Mouse (Mus musculus) left cerebral cortex, postnatal 4 days (tissue): ENCODE measurements around the gene Ifrd1. TPM values are rescaled to one million over a fixed set of nuclear protein-coding genes. Genes with fewer than 3 reads are reported as not detected.

Experiments
- DNase-seq: peaks from one replicate; pipeline ENCODE4 v3.0.0-alpha.2; 2022
- intact Hi-C: fragments of 180-260 bp; cut with DNase I; formaldehyde crosslinking; loops from one replicate; pipeline ENCODE4 v1.15.1; 2025
- total RNA-seq, 2 experiments: library from RNA; stranded (reverse); gene quantifications; 2 replicates each; pipeline ENCODE4 v1.2.3; 2021

Ifrd1 gene
- total RNA-seq, 2 experiments from 2014 or later = 112 to 125 TPM

GRCm38 (mm10) chr12:40245434-40245970 is 2.8 kb downstream of the Ifrd1 start:
- DNase-seq = peak; percentile 10
- intact Hi-C loops = no loop called here

- intact Hi-C loops = no loop called here
- DNase-seq = no peak
Measured at GRCm38 (mm10) chr12:40244926-40245325, 3.4 kb downstream of the Ifrd1 start.

- intact Hi-C loops = no loop called here
- peak; percentile 61 for DNase-seq
Measured at GRCm38 (mm10) chr12:40243821-40244221, 4.5 kb downstream of the Ifrd1 start.

- no peak for DNase-seq
- intact Hi-C loops = no loop called here
Measured at GRCm38 (mm10) chr12:40243241-40243640, 5.1 kb downstream of the Ifrd1 start.

- no peak for DNase-seq
- intact Hi-C loops = no loop called here
Measured at GRCm38 (mm10) chr12:40239161-40239560, 9.1 kb downstream of the Ifrd1 start.

GRCm38 (mm10) chr12:40232231-40232630 is 16.1 kb downstream of the Ifrd1 start:
- no peak for DNase-seq
- intact Hi-C loops = no loop called here

- intact Hi-C loops = no loop called here
- no peak for DNase-seq
Measured at GRCm38 (mm10) chr12:40231632-40232031, 16.7 kb downstream of the Ifrd1 start.

- DNase-seq = no peak
Measured at GRCm38 (mm10) chr12:40224171-40224880, 24.0 kb downstream of the Ifrd1 start.

GRCm38 (mm10) chr12:40223676-40224075 is 24.6 kb downstream of the Ifrd1 start:
- DNase-seq = no peak
- intact Hi-C loops = no loop called here

More at GRCm38 (mm10) chr12:40224171-40224880, 24.0 kb downstream of the Ifrd1 start:
- intact Hi-C loops = no loop called here

- peak; percentile 99 for DNase-seq
- intact Hi-C loops = no loop called here
Measured at GRCm38 (mm10) chr12:40223082-40223619, 25.2 kb downstream of the Ifrd1 start.

GRCm38 (mm10) chr12:40222251-40223081 is 25.8 kb downstream of the Ifrd1 start:
- intact Hi-C loops = no loop called here
- DNase-seq = peak; percentile 97

GRCm38 (mm10) chr12:40221611-40222010 is 26.7 kb downstream of the Ifrd1 start:
- DNase-seq = no peak
- intact Hi-C loops = no loop called here

- intact Hi-C loops = no loop called here
- DNase-seq = no peak
Measured at GRCm38 (mm10) chr12:40220896-40221295, 27.4 kb downstream of the Ifrd1 start.

- intact Hi-C loops = no loop called here
- peak; percentile 44 for DNase-seq
Measured at GRCm38 (mm10) chr12:40220001-40220570, 28.2 kb downstream of the Ifrd1 start.

- intact Hi-C loops = no loop called here
- no peak for DNase-seq
Measured at GRCm38 (mm10) chr12:40218430-40218945, 29.8 kb downstream of the Ifrd1 start.

GRCm38 (mm10) chr12:40217776-40218175 is 30.5 kb downstream of the Ifrd1 start:
- no peak for DNase-seq
- intact Hi-C loops = no loop called here

- DNase-seq = no peak
- intact Hi-C loops = no loop called here
Measured at GRCm38 (mm10) chr12:40214888-40215876, 33.1 kb downstream of the Ifrd1 start.

- no peak for DNase-seq
- intact Hi-C loops = no loop called here
Measured at GRCm38 (mm10) chr12:40209049-40209448, 39.3 kb downstream of the Ifrd1 start.

GRCm38 (mm10) chr12:40207909-40208308 is 40.4 kb downstream of the Ifrd1 start:
- DNase-seq = no peak
- intact Hi-C loops = no loop called here
